Mouse (Mus musculus): ENCODE results near the gene Tgm7.
"Not testable (repeated sequence)": the region's sequence is repeated elsewhere in the genome, so short reads cannot be mapped to it uniquely, and the experiment has no call there.

Gene Tgm7

DNA sequence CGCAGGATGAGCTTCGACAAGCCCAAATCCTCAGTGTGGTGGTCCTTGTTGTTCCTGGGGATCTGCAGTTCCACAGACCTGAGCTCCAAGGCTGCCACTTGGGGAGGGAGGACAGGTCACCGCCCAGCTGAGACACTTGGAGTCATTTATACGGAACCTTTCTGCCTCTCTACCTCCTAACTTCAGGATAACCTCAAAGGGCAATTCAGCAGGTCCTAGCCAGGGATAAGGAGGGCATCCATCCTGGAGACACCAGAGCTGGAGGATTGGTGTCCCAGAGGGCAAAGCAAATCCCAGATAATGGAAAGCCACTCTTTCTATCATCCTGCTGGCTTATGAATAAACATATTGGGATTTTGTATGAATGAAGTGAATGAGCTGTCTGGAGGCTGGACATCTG, at the start of gene Tgm7:
TSS of gene Tgm7 (minus strand) at position 101 of the 400 bp plus-strand sequence.
- no peak for DNase-seq (ENCODE audit: low read depth, low spot score)

DNA sequence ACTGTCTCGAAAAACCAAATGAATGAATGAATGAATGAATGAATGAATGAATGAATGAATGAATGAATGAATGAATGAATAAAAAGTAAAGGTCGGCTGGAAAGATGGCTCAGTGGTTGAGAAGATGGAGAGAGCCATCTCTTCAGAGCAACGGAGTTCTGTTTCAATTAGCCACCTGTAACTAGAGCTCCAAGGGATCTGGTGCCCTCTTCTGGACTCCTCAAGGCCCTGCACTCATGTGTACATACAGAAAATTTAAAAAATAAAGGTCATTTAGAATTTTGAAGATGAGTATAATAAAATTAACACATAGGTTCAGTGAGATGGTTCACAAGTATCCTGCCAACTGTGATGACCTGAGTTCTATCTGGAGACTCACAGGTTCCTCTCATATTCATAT, 43.5 kb upstream of the Tgm7 start:
- no peak for DNase-seq (ENCODE audit: low read depth, low spot score)

DNA sequence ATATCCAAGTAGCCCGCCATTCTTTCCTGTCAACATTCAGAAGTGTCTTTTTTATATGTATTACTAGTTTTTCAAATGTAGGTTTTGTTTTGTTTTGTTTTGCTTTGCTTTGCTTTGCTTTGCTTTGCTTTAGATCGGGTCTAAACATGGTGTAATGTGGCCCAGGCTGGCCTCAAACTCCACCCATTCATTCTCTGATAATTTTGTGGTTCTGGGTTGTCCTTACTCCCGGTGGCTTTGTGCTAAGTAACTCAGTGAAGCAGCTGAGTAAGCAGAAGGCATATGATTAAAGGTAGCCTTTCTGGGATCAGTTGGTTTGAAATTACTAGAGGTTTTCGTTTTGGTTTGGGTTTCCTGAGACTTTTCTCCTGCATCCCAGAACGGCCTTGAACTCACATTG, 40.1 kb upstream of the Tgm7 start:
- DNase-seq (ENCODE audit: low read depth, low spot score), result no peak

DNA sequence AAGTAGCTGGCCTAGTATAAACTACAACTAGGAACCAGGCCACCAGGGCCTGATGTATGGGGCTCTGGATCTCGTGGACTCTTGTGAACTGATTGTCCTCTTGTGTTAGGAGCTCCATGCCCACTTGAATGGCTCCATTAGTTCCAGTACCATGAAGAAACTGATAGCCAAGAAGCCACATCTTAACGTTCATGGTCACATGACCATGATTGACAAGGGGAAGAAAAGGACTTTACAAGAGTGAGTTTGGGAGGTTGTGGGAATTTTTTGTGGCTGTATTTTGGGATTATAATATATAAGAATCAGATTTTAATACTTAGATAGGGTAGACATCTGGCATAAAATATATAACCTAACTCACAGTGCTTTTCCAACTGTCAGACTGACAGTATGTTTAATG, 32.8 kb upstream of the Tgm7 start:
- DNase-seq (ENCODE audit: low read depth, low spot score), result no peak

DNA sequence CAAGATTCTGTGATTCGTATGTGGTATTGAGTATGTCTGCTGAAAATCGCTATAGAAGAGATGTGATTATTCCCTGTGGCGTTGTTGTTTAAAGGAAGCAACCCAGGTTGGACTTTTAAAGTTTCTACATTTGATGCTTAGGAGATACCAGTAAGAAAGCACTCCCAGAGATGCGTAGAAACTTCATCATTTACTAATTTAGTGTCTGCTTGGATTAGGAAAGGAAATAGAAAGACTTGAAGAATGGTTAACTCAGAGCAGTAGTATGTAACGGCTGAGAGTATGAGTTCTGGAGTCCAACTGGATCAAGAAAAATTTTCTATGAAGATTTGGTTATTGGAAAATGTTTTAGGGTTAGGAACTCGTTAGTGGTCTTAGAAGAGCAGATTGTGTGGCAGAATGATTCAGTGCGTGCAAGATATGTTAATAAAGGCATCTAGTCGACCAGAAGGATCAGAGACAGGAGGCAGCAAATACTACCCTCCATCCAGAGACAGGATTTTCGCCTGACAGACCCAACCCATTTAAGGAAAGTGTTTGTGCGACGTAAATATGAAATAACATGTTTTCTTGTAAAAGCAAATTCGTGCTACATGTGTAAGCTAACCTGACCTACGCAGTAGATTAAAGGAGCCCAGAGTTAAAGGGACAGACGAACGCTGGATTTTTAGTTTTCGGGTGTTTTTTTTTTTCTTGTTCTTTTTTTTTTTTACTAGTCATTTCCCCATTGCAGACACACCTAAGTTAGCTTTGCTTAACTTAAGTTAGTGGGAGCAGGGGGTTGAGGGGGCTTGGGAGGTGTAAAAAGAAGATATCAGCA, 31.8 kb upstream of the Tgm7 start:
- peak; percentile 6 for DNase-seq (ENCODE audit: low read depth, low spot score)

DNA sequence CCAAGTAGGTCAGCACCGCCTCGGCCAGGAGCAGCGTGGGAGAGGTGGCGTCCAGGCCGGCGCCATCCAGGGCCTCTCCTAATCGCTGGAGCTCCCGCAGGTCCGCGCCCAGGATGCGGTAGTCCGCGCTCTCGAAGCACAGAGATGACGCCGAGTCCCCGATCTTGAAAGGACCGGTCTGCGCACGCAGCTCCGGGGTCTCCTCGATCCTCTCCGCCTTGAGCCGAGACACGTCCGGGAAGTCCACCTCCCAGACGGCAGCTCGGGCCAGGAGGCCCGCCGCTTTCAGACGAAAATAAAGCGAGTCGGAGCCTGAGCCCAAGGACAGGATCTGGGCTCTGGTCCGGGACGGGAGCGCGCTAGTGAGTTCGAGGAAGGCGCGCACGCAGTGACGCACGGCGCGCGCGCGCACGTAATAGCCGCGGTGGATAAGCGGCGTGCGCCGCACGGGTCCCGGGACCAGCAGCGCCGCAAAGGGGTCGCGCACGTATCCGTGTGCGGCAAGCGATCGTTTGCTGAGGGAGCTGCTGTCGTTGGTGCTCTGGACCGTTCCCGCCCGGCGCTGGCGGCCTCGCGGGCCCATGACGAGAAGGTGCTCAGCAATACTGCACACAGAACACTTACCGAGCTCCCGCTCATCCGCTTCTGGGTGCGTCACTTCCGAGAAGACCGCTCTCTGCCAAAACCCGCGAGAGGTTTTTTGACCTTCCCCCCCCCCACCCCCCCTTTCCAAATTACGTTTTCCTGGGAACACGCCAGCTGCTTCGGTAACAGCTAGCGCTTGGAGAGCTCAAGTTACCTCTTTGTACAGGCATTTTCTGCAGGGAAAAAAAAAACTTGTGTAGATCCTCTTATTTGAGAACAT, 30.7 kb upstream of the Tgm7 start, which contains the start of the genes Adal and Lcmt2:
TSS of gene Adal (plus strand) at position 411 of the 865 bp plus-strand sequence.
TSS of gene Lcmt2 (minus strand) at position 636 of the 865 bp plus-strand sequence.
- peak; percentile 94 for DNase-seq (ENCODE audit: low read depth, low spot score)

DNA sequence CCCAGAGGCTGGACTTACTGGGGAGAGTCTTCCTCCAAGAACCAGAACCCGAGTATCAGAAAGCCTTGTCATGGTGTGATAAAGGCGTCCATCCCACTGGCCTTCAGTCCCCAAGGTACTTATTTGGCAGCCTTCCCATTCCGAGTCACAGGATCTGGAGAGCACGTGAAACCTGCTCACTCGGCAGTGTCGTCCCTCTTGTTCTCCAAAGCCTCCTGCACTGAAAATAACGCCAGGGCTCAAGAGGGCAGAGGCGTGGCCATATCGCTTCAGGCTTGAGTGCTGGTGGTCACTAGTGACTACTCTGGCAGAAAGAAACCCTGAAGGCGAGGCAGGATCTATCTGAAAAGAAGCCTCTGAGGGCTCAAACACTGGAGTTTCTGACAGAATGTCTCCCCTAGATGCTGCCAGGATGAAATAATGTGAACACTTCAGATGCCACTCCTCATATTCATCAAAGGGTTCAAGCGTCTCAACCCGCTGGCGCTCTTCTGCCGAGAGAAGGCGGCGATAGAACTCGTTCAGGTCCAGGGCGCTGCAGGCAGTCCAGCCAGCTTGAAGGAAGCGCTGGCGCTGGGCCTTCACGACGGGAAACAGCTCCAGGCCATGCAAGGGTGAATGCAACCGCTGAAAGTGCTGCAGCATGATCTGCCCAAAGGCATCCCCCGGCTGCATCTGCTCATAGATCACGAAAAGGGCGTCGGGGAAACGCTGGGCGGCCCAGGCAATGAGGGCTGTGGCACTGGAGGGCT, 29.8 kb upstream of the Tgm7 start:
- DNase-seq (ENCODE audit: low read depth, low spot score), result no peak

DNA sequence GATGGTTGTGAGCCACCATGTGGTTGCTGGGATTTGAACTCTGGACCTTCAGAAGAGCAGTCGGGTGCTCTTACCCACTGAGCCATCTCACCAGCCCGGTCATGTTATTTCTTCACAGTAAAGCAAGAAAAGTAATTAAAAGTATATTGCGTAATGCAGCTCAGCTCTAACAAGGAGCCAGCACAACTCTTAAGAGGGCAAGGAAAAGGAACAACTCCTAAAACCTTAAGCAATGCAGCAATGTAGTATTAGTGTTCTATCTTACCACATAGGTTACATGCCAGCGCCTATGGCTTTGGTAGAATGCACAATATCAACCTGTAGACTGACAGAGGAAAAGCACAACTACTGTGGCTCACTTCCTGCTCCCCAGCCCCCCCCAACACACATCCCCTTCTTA, 27.8 kb upstream of the Tgm7 start:
- DNase-seq (ENCODE audit: low read depth, low spot score), result peak; percentile 5

DNA sequence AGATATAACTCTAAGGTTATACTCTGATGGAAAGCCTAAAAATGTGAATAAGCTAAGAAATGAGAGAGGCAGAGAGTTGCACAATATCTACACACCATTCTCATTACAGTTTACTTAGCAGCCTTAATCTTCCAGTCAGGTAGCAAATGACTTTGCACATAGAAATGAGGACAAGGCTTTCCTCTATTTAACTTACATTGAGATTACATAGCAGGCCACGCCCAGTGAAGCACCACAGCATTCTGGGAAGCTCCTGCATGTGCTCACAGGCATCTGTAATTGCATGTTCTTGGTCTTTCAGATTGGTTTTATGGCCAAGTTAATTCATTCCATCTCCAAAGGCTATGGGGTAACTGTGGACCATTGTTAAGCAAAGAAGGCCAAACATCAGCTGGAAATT, 23.2 kb upstream of the Tgm7 start:
- DNase-seq (ENCODE audit: low read depth, low spot score), result no peak

DNA sequence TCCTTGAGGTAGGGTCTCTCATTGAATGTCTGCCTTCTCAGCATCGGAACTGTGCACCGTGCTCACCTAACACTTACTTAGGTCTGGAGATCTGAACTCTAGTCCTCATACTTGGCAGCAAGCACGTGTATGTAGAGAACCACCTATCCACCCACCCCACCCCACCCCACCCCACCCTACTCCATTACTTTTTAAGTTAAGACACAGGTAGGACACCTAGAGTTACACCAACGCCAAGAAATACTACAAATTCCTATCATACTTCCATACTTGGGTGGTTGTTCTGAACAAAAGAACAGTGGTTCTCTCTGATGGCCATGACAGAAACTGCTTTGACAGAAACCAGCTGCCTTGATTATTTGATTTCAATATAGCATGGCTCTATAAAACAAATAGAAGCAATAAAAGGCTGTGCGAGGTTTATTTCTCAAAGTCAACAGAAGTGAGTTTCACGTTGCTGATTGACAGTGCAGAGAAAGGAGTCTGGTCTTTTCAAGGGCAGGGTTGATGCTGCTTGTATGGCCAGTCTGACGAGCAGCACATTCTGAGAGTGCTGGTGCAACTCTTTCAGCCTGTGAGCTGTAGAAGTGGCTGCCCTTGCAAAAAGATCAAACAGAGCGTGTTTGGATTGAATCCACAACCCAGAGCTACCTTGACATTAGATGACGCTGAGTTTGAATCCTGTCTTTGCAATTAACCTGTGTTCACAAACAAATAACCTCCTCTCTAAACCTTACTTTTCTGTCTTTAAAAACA, 19.4 kb upstream of the Tgm7 start:
- no peak for DNase-seq (ENCODE audit: low read depth, low spot score)

DNA sequence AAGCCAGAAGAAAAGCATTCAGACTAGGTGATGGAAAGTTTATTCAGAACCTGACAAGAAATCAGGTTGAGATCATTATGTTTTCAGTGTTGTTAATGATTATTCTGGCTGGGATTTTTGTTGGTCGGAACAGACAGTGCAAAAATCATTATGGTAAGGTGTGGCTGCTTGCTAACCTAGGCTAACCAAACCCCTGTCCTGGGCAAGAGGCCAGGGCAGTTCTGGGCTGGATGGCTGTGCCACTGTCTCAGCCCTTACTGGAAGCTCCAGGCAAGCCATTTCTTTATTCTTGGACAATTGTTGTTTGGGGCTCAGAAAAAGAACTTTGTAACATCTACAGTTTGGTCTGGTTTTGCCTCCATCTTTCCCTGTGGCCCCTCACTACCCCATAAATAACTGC, 17.9 kb upstream of the Tgm7 start:
- no peak for DNase-seq (ENCODE audit: low read depth, low spot score)

DNA sequence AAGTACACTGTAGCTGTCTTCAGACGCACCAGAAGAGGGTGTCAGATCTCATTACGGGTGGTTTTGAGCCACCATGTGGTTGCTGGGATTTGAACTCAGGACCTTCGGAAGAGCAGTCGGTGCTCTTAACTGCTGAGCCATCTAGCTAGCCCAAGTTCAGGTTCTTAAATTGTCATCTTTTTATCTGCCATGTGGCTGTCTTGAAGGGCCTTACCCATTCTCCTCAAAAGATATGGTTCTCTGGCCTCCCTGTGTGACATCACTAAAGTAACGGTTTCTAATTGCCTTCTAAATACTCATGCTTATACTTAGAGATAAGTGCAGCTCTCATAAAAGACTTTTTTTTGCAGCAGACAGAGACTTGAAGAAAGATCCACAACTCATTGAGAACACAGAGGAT, 16.7 kb upstream of the Tgm7 start:
- not testable (repeated sequence) for DNase-seq (ENCODE audit: low read depth, low spot score)

DNA sequence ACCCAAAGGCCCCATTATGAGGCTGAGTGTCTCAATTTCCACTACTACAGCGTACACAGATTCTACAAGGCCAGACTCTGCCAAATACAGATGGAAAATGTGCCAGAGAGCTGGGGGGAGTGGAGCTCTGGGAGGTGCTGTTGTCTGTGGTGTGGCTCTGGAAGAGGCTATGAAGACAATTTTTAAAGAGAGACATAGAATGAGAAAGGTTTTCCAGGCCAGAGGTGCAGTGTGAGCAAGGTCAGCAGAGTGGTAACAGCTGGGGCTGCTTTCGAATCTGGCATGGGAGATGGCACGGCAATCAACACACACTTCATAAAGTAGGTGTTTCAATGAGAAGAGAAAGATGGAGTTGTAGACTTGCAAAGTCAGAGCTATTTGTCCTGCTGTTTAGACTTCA, 9.7 kb upstream of the Tgm7 start:
- no peak for DNase-seq (ENCODE audit: low read depth, low spot score)

DNA sequence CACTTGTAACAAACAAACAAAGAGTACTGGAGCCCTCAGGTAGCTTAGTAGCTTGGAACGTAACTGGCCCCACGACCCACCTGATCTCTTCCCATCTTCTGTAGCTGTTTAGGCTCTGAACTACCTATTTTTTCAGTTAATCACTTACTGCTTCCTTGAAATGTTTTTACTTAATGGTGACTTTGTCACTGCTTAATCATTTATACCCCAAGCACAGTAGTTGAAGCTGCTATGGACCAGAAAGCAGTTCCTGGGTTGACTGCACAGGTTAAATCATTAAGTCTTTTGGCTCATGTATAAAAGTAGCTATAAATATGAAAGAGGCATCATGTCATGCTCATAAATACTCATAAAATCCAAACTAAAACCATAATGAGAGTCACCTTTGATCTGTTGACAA, 5.8 kb upstream of the Tgm7 start:
- DNase-seq (ENCODE audit: low read depth, low spot score), result no peak

DNA sequence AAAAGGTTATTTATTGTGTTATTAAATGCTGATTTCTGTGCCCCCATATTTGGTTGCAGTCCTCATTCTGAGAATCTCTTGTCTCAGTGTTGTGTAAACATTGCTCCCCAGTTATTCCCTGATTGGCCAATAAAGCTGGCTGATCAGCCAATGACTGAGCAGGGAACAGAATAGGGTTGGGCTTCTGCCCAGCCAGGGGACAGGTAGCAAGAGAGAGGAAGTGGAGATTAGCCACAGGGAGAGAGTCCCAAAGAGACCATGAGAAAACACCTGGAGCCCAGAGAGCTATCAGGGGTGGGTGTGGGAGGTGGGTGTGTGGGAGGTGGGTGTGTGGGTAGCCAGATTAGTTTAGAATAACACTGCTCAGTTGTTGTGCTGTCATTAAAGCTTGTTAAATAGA, 3.7 kb downstream of the Tgm7 start:
- no peak for DNase-seq (ENCODE audit: low read depth, low spot score)

DNA sequence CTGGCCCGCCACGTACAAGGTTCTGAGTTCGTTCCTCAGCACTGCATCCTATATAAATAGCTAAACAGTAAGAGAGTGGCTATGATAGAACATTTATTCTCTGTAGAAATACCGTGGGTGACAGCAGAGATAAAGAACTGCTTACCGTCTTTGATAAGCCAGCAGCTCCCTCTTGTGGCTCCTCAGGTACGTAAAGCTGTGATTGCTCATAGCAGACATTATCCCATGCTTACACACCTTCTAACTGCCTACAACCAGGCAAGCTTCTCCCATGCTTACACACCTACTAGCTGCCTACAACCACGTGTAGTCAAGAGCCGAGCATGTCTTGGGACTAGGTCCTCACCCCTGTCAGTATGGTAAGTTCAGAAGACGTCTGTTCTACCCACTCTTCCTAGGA, 7.5 kb downstream of the Tgm7 start:
- peak; percentile 61 for DNase-seq (ENCODE audit: low read depth, low spot score)

DNA sequence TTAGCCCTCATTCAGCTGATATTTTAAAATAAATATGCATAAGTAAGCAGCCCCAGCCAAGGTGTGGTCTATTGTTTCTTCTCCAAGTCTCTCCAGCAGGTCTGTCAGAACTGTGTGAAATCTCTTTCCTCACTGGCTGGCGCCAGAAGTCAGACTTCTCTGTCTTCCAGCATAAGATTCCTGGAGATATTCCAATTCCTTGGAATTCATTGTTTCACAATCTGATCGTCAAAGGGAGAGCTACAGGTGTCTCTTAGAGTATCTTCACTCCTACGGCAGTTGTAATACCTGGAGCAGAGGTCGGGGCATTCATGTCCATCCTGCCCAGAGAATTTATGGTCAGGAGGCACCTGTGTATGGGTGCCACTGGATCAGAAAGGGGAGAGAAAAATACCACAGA, 19.8 kb downstream of the Tgm7 start:
- no peak for DNase-seq (ENCODE audit: low read depth, low spot score)

DNA sequence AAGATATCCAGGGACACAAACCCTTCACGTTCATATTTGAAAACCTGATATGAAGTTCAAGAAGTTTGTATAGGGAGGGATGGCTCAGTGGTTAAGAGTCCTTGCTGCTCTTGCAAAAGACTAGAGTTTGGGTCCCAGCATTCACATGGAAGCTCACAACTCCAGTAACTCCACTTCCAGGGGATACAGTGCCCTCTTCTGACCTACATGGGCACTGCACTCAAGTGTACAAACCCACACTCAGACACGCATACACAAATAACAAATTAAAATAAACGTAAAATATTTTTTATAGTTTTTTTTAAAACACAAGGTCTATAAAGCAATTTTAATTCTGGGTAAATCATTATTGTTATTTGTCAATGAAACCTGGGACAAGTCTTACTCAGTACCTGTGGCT, 21.1 kb downstream of the Tgm7 start:
- no peak for DNase-seq (ENCODE audit: low read depth, low spot score)

DNA sequence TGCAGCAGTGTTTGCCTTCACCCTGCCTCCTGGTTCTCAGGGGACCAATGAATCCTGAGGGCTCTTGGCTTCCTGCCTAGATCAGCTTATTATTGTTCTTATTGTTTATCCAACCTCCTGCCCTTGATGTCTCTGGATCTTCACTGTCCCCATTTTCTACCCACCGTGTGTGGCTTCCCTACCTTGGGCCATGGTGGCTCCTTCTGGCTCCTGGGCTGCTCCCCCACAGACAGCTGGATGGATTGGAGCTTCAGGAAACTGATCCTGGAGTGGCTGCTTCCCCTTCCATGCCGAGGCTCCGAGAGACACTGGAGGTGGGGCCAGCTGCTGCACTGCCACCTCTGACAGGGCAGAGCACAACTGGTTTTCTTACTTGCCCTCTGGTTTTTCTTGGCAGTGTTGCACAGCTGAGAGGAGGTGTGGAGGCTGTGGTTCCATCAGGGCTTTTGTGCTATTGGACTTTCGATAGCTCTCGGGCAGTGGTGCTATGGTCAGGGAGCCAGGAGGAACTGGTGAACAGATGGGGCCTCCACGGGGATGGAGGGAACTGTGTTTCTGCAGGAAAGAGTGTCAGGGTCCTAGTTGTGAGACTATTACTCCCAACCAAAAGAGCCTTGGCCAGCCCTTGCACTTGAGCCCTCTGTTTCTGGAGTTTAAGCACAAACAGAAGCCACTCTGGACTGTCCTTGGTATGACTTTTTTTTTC, 24.0 kb downstream of the Tgm7 start, which contains the start of gene Tgm5:
TSS of gene Tgm5 (minus strand) at position 362 of the 706 bp plus-strand sequence.
- DNase-seq (ENCODE audit: low read depth, low spot score), result no peak

DNA sequence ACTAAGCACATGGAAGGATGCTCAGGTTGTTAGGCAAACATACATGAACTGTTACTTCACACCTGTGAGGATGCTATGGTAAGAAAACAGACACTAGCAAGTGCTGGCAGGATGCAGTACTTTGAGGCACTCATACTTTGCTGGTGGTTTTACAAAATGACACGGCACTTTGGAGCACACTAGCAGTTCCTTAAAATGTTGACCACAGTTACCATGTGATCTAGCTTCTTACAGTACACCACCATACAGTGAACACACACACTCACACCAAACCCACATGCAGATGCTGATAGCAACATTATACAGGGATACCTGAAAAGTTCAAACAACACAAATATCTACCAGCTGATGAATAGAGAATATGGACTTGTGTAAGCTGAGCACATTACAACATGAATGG, 27.0 kb downstream of the Tgm7 start:
- DNase-seq (ENCODE audit: low read depth, low spot score), result no peak

DNA sequence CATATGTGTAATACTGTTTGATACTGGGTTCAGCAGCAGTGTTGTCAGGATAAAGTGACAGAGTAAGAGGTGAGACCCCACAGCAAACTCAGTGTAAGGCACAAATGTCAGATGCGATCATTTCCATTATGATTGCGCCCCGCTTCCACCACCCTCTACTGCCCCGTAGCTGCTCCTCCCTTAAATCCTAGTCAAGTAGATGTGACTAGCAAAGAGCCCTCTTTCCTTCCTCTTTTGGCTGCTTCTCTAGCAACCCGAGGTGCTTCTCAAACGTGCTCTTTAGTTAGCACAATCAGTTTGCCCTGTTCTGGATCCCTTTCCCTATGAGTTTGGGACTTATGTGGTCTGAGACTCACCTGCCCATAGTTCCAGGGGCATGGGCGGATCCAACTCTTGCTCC, 34.8 kb downstream of the Tgm7 start:
- no peak for DNase-seq (ENCODE audit: low read depth, low spot score)

All from CD4-positive helper T cell, adult 2 months (primary cell).